Mouse (Mus musculus) cerebellum, postnatal 36 days (tissue): Measurements from ENCODE around the gene Gm7980.
"Not testable (repeated sequence)": the region's sequence is repeated elsewhere in the genome, so short reads cannot be mapped to it uniquely, and the experiment has no call there.

Experiments
- DNase-seq, 2 experiments: peaks; one replicate each; pipeline ENCODE4 v3.0.0; 2021 to 2022; ENCODE audit warnings: mixed read lengths in 2 of 2

The Gm7980 gene

DNA sequence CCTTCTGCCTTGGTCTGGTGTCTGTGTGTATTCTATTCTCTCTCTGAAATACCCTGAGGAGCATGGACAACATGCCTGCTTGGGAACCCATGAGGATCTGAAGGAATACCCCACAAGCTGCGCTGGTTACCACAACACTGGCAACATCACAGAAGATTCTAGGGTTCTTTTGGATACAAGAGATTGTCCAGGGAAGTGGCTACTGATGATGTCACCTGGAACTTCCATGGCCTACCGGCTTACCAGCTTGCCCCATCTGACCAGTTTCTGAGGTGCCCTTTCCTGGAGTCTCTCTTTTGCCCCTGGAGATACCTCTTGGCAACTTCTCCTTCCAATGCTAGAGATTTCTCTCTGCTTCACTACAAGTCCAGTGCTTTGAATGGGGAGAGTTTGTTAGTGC, at the start of gene Gm7980:
Gene Gm7980, minus strand, starts transcription at position 101 of the 400 bp plus-strand sequence.
- DNase-seq: not testable (repeated sequence)

DNA sequence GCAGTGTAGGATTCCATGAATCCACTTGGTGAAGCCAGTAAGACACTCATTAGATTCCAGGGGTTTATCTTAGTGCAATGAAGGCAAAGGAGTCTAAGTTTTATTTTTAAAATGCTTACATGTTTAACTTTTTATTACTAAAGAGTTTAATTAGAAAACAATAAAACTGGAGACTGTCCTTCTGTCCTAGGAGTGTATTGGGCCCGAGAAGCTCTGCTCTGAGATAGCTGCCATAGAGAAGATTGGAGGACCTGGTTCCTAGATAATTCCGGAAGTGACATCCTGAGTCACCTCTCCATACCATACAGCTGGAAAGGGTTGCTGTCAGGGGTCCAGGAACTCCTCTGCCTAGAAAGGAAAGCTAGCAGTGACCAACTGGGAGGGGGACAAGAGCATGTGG, 36.6 kb upstream of the Gm7980 start, which contains the start of gene 1700024B05Rik:
Gene 1700024B05Rik, plus strand, starts transcription at position 301 of the 400 bp plus-strand sequence.
- not testable (repeated sequence) for DNase-seq

DNA sequence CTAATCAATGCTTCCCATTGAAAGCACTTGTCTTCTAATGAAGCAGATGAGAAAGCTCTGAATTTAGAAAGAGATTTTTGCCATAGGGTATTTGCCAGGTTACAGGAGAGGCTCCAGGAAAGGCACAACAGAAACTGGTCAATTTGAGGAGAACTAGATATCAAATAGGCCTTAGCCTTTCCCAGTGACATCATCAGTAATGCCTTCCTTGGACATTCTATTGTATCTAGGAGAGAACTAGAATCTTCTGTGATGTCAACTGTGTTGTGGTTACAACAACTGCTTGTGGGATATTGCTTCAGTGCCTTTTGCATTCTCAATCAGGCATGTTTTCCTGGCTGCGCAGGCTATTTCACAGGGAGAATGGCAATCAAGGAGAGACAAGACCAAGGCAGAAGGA, 17.6 kb upstream of the Gm7980 start, which contains the start of gene 1700049E17Rik1:
Gene 1700049E17Rik1, plus strand, starts transcription at position 301 of the 400 bp plus-strand sequence.
- not testable (repeated sequence) for DNase-seq
